Mouse (Mus musculus): Measurements from ENCODE around the gene Pde4d. TPM values are rescaled to one million over a fixed set of nuclear protein-coding genes. Genes with fewer than 3 reads are reported as not detected.

Pde4d gene
- total RNA-seq, 2 experiments from 2014 or later = 36.9 to 46.8 TPM

- no peak for DNase-seq
- intact Hi-C loops (cut with DNase I) = loop anchor here (10.0 kb wide), 2 partner anchors 824 to 1024 kb away; no protein-coding TSS in a partner anchor
Observed at GRCm38 (mm10) chr13:109219019-109219725, 769.4 kb downstream of the Pde4d start.

GRCm38 (mm10) chr13:109228967-109229617 is 779.3 kb downstream of the Pde4d start:
- intact Hi-C loops (cut with DNase I) = loop anchor here (1.0 to 2.0 kb wide), 4 partner anchors 114 to 380 kb away; no protein-coding TSS in a partner anchor
- DNase-seq = peak; percentile 13 to 29

GRCm38 (mm10) chr13:109229618-109230334 is 780.0 kb downstream of the Pde4d start:
- intact Hi-C loops (cut with DNase I) = loop anchor here (1.0 to 10.0 kb wide), 7 partner anchors 38 to 508 kb away; no protein-coding TSS in a partner anchor
- peak in 1 of 2 experiments; percentile 5 for DNase-seq

GRCm38 (mm10) chr13:109230335-109230987 is 780.7 kb downstream of the Pde4d start:
- intact Hi-C loops (cut with DNase I) = loop anchor here (5.0 to 10.0 kb wide), 3 partner anchors 37 to 507 kb away; no protein-coding TSS in a partner anchor
- DNase-seq = no peak

- intact Hi-C loops (cut with DNase I) = loop anchor here (5.0 to 10.0 kb wide), 3 partner anchors 35 to 505 kb away; no protein-coding TSS in a partner anchor
- no peak for DNase-seq
Observed at GRCm38 (mm10) chr13:109231848-109232460, 782.2 kb downstream of the Pde4d start.

- intact Hi-C loops (cut with DNase I) = loop anchor here (5.0 to 10.0 kb wide), 3 partner anchors 35 to 505 kb away; no protein-coding TSS in a partner anchor
- DNase-seq = no peak
Observed at GRCm38 (mm10) chr13:109232531-109232930, 782.8 kb downstream of the Pde4d start.

GRCm38 (mm10) chr13:109233911-109234613 is 784.3 kb downstream of the Pde4d start:
- no peak for DNase-seq
- intact Hi-C loops (cut with DNase I) = loop anchor here (5.0 to 10.0 kb wide), 3 partner anchors 33 to 503 kb away; no protein-coding TSS in a partner anchor

- intact Hi-C loops (cut with DNase I) = loop anchor here (10.0 kb wide), 1 partner anchor 209 kb away; no protein-coding TSS in a partner anchor
Observed at GRCm38 (mm10) chr13:109236047-109236446, 786.3 kb downstream of the Pde4d start.

GRCm38 (mm10) chr13:109238670-109239069 is 788.9 kb downstream of the Pde4d start:
- intact Hi-C loops (cut with DNase I) = loop anchor here (10.0 kb wide), 1 partner anchor 206 kb away; no protein-coding TSS in a partner anchor

More at GRCm38 (mm10) chr13:109236047-109236446, 786.3 kb downstream of the Pde4d start:
- peak in 1 of 2 experiments; percentile 7 for DNase-seq

GRCm38 (mm10) chr13:109239296-109239695 is 789.5 kb downstream of the Pde4d start:
- intact Hi-C loops (cut with DNase I) = loop anchor here (10.0 kb wide), 1 partner anchor 206 kb away; no protein-coding TSS in a partner anchor
- DNase-seq = peak; percentile 29 to 47

More at GRCm38 (mm10) chr13:109238670-109239069, 788.9 kb downstream of the Pde4d start:
- DNase-seq = no peak

GRCm38 (mm10) chr13:109242456-109243050 is 792.8 kb downstream of the Pde4d start:
- intact Hi-C loops (cut with DNase I) = no loop called here
- DNase-seq = no peak

GRCm38 (mm10) chr13:109243160-109243559 is 793.4 kb downstream of the Pde4d start:
- intact Hi-C loops (cut with DNase I) = no loop called here
- DNase-seq = no peak

GRCm38 (mm10) chr13:109247061-109247460 is 797.3 kb downstream of the Pde4d start:
- intact Hi-C loops (cut with DNase I) = no loop called here
- DNase-seq = no peak

- intact Hi-C loops (cut with DNase I) = no loop called here
- no peak for DNase-seq
Observed at GRCm38 (mm10) chr13:109249315-109249714, 799.6 kb downstream of the Pde4d start.

- intact Hi-C loops (cut with DNase I) = no loop called here
- peak in 1 of 2 experiments; percentile 25 for DNase-seq
Observed at GRCm38 (mm10) chr13:109255634-109256033, 805.9 kb downstream of the Pde4d start.

GRCm38 (mm10) chr13:109260220-109260795 is 810.6 kb downstream of the Pde4d start:
- DNase-seq = peak; percentile 64 to 76
- intact Hi-C loops (cut with DNase I) = no loop called here

GRCm38 (mm10) chr13:109260796-109261516 is 811.2 kb downstream of the Pde4d start:
- DNase-seq = no peak
- intact Hi-C loops (cut with DNase I) = no loop called here

Data from heart, postnatal 14 days (tissue).